In the genomic region with DNA sequence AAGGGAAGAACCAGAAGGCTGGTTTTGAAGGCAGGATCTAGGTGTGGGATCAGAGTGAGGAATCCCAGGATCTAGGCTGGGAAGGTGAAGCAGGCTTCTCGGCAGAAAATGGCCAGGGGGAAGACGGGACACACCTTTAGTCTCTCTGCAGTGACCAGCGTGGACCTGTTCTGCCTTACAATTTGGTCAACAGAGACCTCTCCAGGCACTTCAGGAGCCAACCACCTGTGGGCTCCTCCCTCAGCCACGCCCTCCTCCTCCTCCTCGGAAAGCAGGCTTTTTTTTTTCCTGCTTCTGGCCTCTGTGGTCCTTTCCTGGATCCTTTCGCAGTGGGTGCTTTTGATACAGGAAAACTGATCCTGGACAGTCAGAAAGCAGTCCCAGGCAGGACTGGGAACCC, we compare ENCODE assay signal across 8 mouse cellular contexts. TPM values are rescaled to one million over a fixed set of nuclear protein-coding genes. Genes with fewer than 3 reads are reported as not detected.
DNase-seq lines count a peak whose midpoint lies in the region; ATAC-seq and TF ChIP-seq lines count a peak whose summit lies in the region.
"Had no signal": no experiment of that assay in that cellular context is flagged by ENCODE, and none has a peak within 500 bp of the region (broad histone marks: within the 10 kb centered on the region; RNA-seq: fewer than 3 reads in every experiment).

A gene (minus strand): TSS at position 182 of the 400 bp plus-strand sequence.

- H3K27me3 ChIP-seq in intestine, embryonic 14.5 days (replicated peaks; ENCODE audit: control insufficient read depth, insufficient read depth, low read length): peaks cover 6% of the 10 kb centered on the region; the same call in 1 of the 2 replicates
- H3K27me3 ChIP-seq in liver, adult 2 months (ENCODE audit: control insufficient read depth, insufficient read depth, low read length): no peaks in the 10 kb centered on the region
- no peaks in the 10 kb centered on the region for H3K27me3 ChIP-seq in cerebellum, adult 2 months (ENCODE audit: control insufficient read depth, insufficient read depth, low read length)

- H3K4me2 ChIP-seq in intestine, embryonic 14.5 days (ENCODE audit: low read length): peak within 1 kb of the TSS; percentile 40
- H3K4me2 ChIP-seq: hindbrain, embryonic 15.5 days had no signal

- 0 out of 2 replicates have a peak, but pooled peaks have one; percentile 29 for ATAC-seq in intestine, embryonic 14.5 days (replicated peaks; ENCODE audit: low FRiP score, low TSS enrichment, low read depth)

- H3K36me3 ChIP-seq in intestine, embryonic 14.5 days (ENCODE audit: control insufficient read depth, insufficient read depth, low read length): peaks cover 20% of the 10 kb centered on the region
- peaks cover 2% of the 10 kb centered on the region; the same call in 1 of the 2 replicates for H3K36me3 ChIP-seq in liver, adult 2 months (ENCODE audit: control insufficient read depth, insufficient read depth, low read length)

- H3K9me3 ChIP-seq in intestine, embryonic 14.5 days (ENCODE audit: control insufficient read depth, low read length): no peaks in the 10 kb centered on the region
- H3K9me3 ChIP-seq: hindbrain, embryonic 15.5 days had no signal

- no peak for TF ChIP-seq CTCF in liver, adult 2 months (IDR thresholded peaks at IDR 0.05; ENCODE audit: low read depth, low read length)
- TF ChIP-seq CTCF in cerebellum, adult 2 months (IDR thresholded peaks at IDR 0.05; ENCODE audit: borderline replicate concordance, insufficient read depth, low read depth, low read length): no peak

- WGBS in intestine, embryonic 14.5 days: 10% methylated on average over 6 of the region's 6 CpGs
- 15% methylated on average over 6 of the region's 6 CpGs for WGBS in liver, adult 2 months
- 14% methylated on average over 6 of the region's 6 CpGs for WGBS in cerebellum, adult 2 months

- H3K27ac ChIP-seq in intestine, embryonic 14.5 days (ENCODE audit: low read depth): peak within 1 kb of the TSS; percentile 20; the same call in 1 of the 2 replicates
- H3K27ac ChIP-seq in liver, adult 2 months (replicated peaks; ENCODE audit: insufficient read depth, low read depth, low read length): peak within 1 kb of the TSS; percentile 41
- H3K27ac ChIP-seq in cerebellum, adult 2 months (ENCODE audit: insufficient read depth, low read length): no peak within 1 kb of the TSS
- H3K27ac ChIP-seq: hindbrain, embryonic 15.5 days had no signal

- peak within 1 kb of the TSS; percentile 37 for H3K4me3 ChIP-seq in intestine, embryonic 14.5 days (ENCODE audit: low read depth, low read length)
- H3K4me3 ChIP-seq in liver, adult 2 months (ENCODE audit: insufficient read depth, low read depth, low read length): peak within 1 kb of the TSS; percentile 59
- H3K4me3 ChIP-seq in cerebellum, adult 2 months (replicated peaks; ENCODE audit: insufficient read depth, low read depth, low read length): no peak within 1 kb of the TSS
- H3K4me3 ChIP-seq: hindbrain, embryonic 15.5 days had no signal

- DNase-seq in urinary bladder, adult 2 months (ENCODE audit: low spot score): no peak
- DNase-seq in urinary bladder, postnatal 10 days (ENCODE audit: low spot score): no peak
- peak; percentile 61 for DNase-seq in intestine, embryonic 14.5 days (ENCODE audit: low spot score)
- peak; percentile 79 for DNase-seq in liver, adult 2 months (ENCODE audit: extremely low read depth, low read depth, low spot score)
- peak; percentile 85 for DNase-seq in yolk sac, embryonic 10.5 days (ENCODE audit: low spot score)
- no peak for DNase-seq in cerebellum, adult 2 months
- DNase-seq in cerebellum, postnatal 36 days: no peak

- H3K9ac ChIP-seq in intestine, embryonic 14.5 days (ENCODE audit: low read length): peak within 1 kb of the TSS; percentile 43
- peak within 1 kb of the TSS; percentile 67 for H3K9ac ChIP-seq in liver, adult 2 months (ENCODE audit: low read depth, low read length)
- H3K9ac ChIP-seq: hindbrain, embryonic 15.5 days had no signal

- no peaks in the 10 kb centered on the region for H3K79me2 ChIP-seq in liver, adult 2 months (ENCODE audit: control insufficient read depth, insufficient read depth, low read length)

- peak; percentile 29; the same call in 1 of the 2 replicates for TF ChIP-seq POLR2A in liver, adult 2 months (IDR thresholded peaks at IDR 0.05; ENCODE audit: extremely low read depth, insufficient read depth, low read length)
- TF ChIP-seq POLR2A in cerebellum, adult 2 months (IDR thresholded peaks at IDR 0.05; ENCODE audit: borderline replicate concordance, insufficient read depth, low read length): no peak

- H3K4me1 ChIP-seq in intestine, embryonic 14.5 days (replicated peaks; ENCODE audit: control insufficient read depth, insufficient read depth, low read length): peaks cover 9% of the 10 kb centered on the region
- H3K4me1 ChIP-seq in liver, adult 2 months (ENCODE audit: control insufficient read depth, insufficient read depth, low read length): peaks cover 20% of the 10 kb centered on the region
- H3K4me1 ChIP-seq in cerebellum, adult 2 months (ENCODE audit: control insufficient read depth, insufficient read depth, low read length): no peaks in the 10 kb centered on the region

RNA-seq across cellular contexts. Expression of the gene that starts here (rescaled TPM):
- 54.6 and 66.0 TPM in 2 replicates for polyA plus RNA-seq in urinary bladder, adult 2 months (2012; rRNA removed)
- polyA plus RNA-seq in intestine, embryonic 14.5 days (2014; fragmentation: Nextera tagmentation; extraction: Ambion mirVana): 39.8 and 41.6 TPM in 2 replicates
- 2.9 and 5.9 TPM in 2 replicates for total RNA-seq in liver, adult 2 months (2014; rRNA removed)
- polyA plus RNA-seq in liver, adult 2 months (2012; rRNA removed): 3.8 and 8.6 TPM in 2 replicates
- polyA plus RNA-seq in cerebellum, adult 2 months (2012; rRNA removed): 0.06 and 0.08 TPM in 2 replicates

Comparison
In these comparisons a context has a peak if more than half of its experiments do, and no peak if none do; other contexts are left out.
1. DNase-seq: peak in intestine, embryonic 14.5 days (single experiment), liver, adult 2 months (single experiment) and yolk sac, embryonic 10.5 days (single experiment); none in urinary bladder, adult 2 months (single experiment), urinary bladder, postnatal 10 days (single experiment), cerebellum, adult 2 months (0 of 2) and cerebellum, postnatal 36 days (0 of 2).